Mouse (Mus musculus) kidney, adult 10 weeks (tissue): ENCODE measurements around the gene Rpl13. TPM values are rescaled to one million over a fixed set of nuclear protein-coding genes. Genes with fewer than 3 reads are reported as not detected.

ENCODE experiments used
- polyA plus RNA-seq: library from polyadenylated mRNA; stranded (reverse); fragments of 350-450 nt; fragmentation: Illumina TruSeq; extraction: RNeasy Lipid Tissue Mini Kit (QIAGEN cat#74804); gene quantifications from one replicate; pipeline ENCODE4 v1.2.3, GENCODE M21; 2014; ENCODE audit warnings: low read depth, low replicate concordance

Gene Rpl13
- 31.0 TPM for polyA plus RNA-seq

GRCm38 (mm10) chr8:123101735-123102685 lies at the start of gene Rpl13:
Rpl13 (plus strand) TSS chr8:123102350.

DNA sequence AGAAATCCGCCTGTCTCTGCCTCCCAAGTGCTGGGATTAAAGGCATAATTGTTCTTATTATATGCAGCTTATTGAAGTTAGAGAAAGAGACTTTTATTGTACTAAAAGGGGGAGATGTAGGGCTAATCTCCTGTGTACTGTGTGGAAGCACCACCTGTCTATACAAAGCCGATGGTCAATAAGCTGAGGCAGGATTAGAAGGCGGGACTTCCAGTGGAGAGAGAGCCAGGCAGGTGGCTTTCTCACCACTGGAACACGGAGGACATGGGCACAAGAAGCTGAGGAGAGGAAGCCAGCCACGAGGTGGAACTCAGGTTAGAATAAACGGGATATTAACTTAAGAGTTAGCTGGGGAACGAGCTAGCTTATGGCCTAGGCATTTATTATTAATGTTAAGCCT lies 39.4 kb upstream of the Rpl13 start, which contains the start of gene Spg7:
Spg7 (plus strand) TSS at position 222 of the 400 bp plus-strand sequence.

GRCm38 (mm10) chr8:123117127-123117731 lies 15.1 kb downstream of the Rpl13 start, which contains the start of gene Cpne7:
Cpne7 (plus strand) TSS chr8:123117374.

Other genes starting within 250 kb of the Rpl13 start
- gene Ankrd11, start 60.1 kb upstream of the Rpl13 start, polyA plus RNA-seq = 31.1 TPM
- 25.1 TPM for gene Spg7, start 39.4 kb upstream of the Rpl13 start, polyA plus RNA-seq
- gene Cpne7, start 15.0 kb downstream of the Rpl13 start, polyA plus RNA-seq = not detected
- gene Sult5a1, start 56.0 kb downstream of the Rpl13 start, polyA plus RNA-seq = not detected
- 30.5 TPM for gene Dpep1, start 83.9 kb downstream of the Rpl13 start, polyA plus RNA-seq
- gene Chmp1a, start 110.4 kb downstream of the Rpl13 start, polyA plus RNA-seq = 5.1 TPM
- gene Spata33, start 110.5 kb downstream of the Rpl13 start, polyA plus RNA-seq = 2.0 TPM
- 1.2 TPM for gene Cdk10, start 122.5 kb downstream of the Rpl13 start, polyA plus RNA-seq
- 0.49 TPM for gene Spata2l, start 133.9 kb downstream of the Rpl13 start, polyA plus RNA-seq
- 1.5 TPM for gene Zfp276, start 151.8 kb downstream of the Rpl13 start, polyA plus RNA-seq
- 1.2 TPM for gene Vps9d1, start 152.0 kb downstream of the Rpl13 start, polyA plus RNA-seq
- 0.32 TPM for gene Fanca, start 216.2 kb downstream of the Rpl13 start, polyA plus RNA-seq
- not detected for gene Spire2, start 230.4 kb downstream of the Rpl13 start, polyA plus RNA-seq